Mouse (Mus musculus): ENCODE data around the gene Tm9sf2. TPM values are rescaled to one million over a fixed set of nuclear protein-coding genes. Genes with fewer than 3 reads are reported as not detected.
A peak's percentile ranks its signal among the peaks of the same experiment; 100 is the strongest.

Gene Tm9sf2
- polyA plus RNA-seq, 1 experiment, result 163 TPM

DNA sequence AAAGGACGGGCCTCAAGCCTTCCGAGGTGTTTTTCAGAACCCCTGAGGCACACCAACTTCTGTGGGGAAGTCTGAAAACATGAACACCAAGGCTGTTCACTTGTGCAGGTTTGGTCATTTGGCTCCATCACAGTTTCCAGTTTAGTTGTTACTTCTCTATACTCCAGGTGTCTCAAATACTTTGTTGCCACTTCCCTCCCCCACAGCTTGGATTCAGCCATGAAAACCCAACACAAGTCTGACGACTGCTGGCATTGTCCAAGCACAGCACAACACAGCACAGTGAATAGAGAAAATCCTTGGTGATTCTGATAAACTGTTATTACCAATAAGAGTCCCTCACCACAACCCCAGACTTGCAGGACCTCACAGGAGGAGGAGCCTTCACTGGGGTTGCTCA is 29.8 kb upstream of the Tm9sf2 start:
- no peak overlapping the region for H3K27ac ChIP-seq (ENCODE audit: control insufficient read depth, insufficient read depth, low read depth, low read length)
- peaks cover 6% of the 10 kb centered on the region for H3K4me1 ChIP-seq (ENCODE audit: control insufficient read depth, insufficient read depth, low read length)
- no peak for TF ChIP-seq CTCF (IDR thresholded peaks at IDR 0.05; ENCODE audit: control insufficient read depth, insufficient read depth, insufficient replicate concordance, low read depth, low read length)
- no peak overlapping the region for H3K4me3 ChIP-seq (ENCODE audit: control insufficient read depth, low read depth, low read length)
- no peaks in the 10 kb centered on the region for H3K36me3 ChIP-seq (ENCODE audit: control insufficient read depth, insufficient read depth, low read length)
- H3K27me3 ChIP-seq (ENCODE audit: control insufficient read depth, insufficient read depth, low read length), result no peaks in the 10 kb centered on the region

- no peak overlapping the region; the same call in 1 of the 2 replicates for H3K4me3 ChIP-seq (ENCODE audit: control insufficient read depth, low read depth, low read length)
- no peak overlapping the region for H3K27ac ChIP-seq (ENCODE audit: control insufficient read depth, insufficient read depth, low read depth, low read length)
- peaks cover 4% of the 10 kb centered on the region for H3K4me1 ChIP-seq (ENCODE audit: control insufficient read depth, insufficient read depth, low read length)
- H3K36me3 ChIP-seq (ENCODE audit: control insufficient read depth, insufficient read depth, low read length), result no peaks in the 10 kb centered on the region
- no peaks in the 10 kb centered on the region for H3K27me3 ChIP-seq (ENCODE audit: control insufficient read depth, insufficient read depth, low read length)
- TF ChIP-seq CTCF (IDR thresholded peaks at IDR 0.05; ENCODE audit: control insufficient read depth, insufficient read depth, insufficient replicate concordance, low read depth, low read length) (peak; percentile 38; the same call in 1 of the 2 replicates), POLR2A (IDR thresholded peaks at IDR 0.05; ENCODE audit: control insufficient read depth, low read depth, low read length) (no peak)
Observed at GRCm38 (mm10) chr14:122079428-122079827, 27.4 kb upstream of the Tm9sf2 start.

DNA sequence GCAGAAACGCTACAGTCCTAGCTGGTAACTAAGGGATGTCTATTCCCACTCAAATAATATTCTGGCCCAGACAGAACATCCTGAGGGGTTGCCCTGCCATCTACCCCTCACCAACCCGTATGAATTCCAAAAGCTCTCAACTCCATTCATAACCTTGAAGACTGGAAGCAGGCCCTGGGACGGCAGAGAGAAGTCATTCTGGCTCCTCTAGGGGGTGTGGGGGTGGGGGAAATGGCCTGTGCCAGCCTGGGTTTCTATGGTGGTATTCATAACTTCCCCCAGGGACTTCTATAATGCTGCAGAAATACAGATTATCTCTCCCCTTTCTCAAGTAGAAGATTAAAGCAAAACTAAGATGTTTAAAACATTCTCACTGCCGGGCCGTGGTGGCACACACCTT is 26.9 kb upstream of the Tm9sf2 start:
- no peak overlapping the region for H3K27ac ChIP-seq (ENCODE audit: control insufficient read depth, insufficient read depth, low read depth, low read length)
- H3K4me1 ChIP-seq (ENCODE audit: control insufficient read depth, insufficient read depth, low read length), result peaks cover 2% of the 10 kb centered on the region; the same call in 1 of the 2 replicates
- H3K36me3 ChIP-seq (ENCODE audit: control insufficient read depth, insufficient read depth, low read length), result no peaks in the 10 kb centered on the region
- H3K4me3 ChIP-seq (ENCODE audit: control insufficient read depth, low read depth, low read length), result no peak overlapping the region
- H3K27me3 ChIP-seq (ENCODE audit: control insufficient read depth, insufficient read depth, low read length), result no peaks in the 10 kb centered on the region
- TF ChIP-seq CTCF (IDR thresholded peaks at IDR 0.05; ENCODE audit: control insufficient read depth, insufficient read depth, insufficient replicate concordance, low read depth, low read length) (no peak), POLR2A (IDR thresholded peaks at IDR 0.05; ENCODE audit: control insufficient read depth, low read depth, low read length) (no peak)

DNA sequence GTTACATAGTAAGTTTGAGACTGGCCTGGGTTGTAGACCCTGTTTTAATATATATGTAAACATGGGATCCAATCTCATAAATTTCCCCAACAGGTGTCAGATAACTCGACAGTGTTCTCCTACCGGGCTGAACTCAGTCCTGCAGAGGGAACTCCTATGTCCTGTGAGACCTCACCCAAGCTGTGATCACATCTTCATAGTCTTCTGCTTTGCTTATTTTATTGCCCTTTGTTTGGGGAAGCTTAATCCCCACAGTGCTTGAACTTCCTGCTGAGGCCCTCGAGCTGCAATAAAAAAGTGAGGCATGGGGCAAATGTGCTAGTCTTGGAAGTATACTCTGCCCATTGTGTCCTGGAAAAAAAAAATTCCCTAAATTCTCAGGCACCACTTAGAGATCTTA is 25.5 kb upstream of the Tm9sf2 start:
- Histone ChIP-seq H3K27ac (ENCODE audit: control insufficient read depth, insufficient read depth, low read depth, low read length) (no peak overlapping the region), H3K36me3 (ENCODE audit: control insufficient read depth, insufficient read depth, low read length) (no peaks in the 10 kb centered on the region), H3K27me3 (ENCODE audit: control insufficient read depth, insufficient read depth, low read length) (no peaks in the 10 kb centered on the region), H3K4me1 (ENCODE audit: control insufficient read depth, insufficient read depth, low read length) (no peaks in the 10 kb centered on the region), H3K4me3 (ENCODE audit: control insufficient read depth, low read depth, low read length) (no peak overlapping the region)
- TF ChIP-seq POLR2A (IDR thresholded peaks at IDR 0.05; ENCODE audit: control insufficient read depth, low read depth, low read length), result no peak
- TF ChIP-seq CTCF (IDR thresholded peaks at IDR 0.05; ENCODE audit: control insufficient read depth, insufficient read depth, insufficient replicate concordance, low read depth, low read length), result no peak

- no peak for TF ChIP-seq CTCF (IDR thresholded peaks at IDR 0.05; ENCODE audit: control insufficient read depth, insufficient read depth, insufficient replicate concordance, low read depth, low read length)
- no peak for TF ChIP-seq POLR2A (IDR thresholded peaks at IDR 0.05; ENCODE audit: control insufficient read depth, low read depth, low read length)
- Histone ChIP-seq H3K4me3 (ENCODE audit: control insufficient read depth, low read depth, low read length) (no peak overlapping the region), H3K36me3 (ENCODE audit: control insufficient read depth, insufficient read depth, low read length) (no peaks in the 10 kb centered on the region), H3K4me1 (ENCODE audit: control insufficient read depth, insufficient read depth, low read length) (no peaks in the 10 kb centered on the region), H3K27ac (ENCODE audit: control insufficient read depth, insufficient read depth, low read depth, low read length) (no peak overlapping the region), H3K27me3 (ENCODE audit: control insufficient read depth, insufficient read depth, low read length) (no peaks in the 10 kb centered on the region)
Observed at GRCm38 (mm10) chr14:122083499-122083898, 23.3 kb upstream of the Tm9sf2 start.

DNA sequence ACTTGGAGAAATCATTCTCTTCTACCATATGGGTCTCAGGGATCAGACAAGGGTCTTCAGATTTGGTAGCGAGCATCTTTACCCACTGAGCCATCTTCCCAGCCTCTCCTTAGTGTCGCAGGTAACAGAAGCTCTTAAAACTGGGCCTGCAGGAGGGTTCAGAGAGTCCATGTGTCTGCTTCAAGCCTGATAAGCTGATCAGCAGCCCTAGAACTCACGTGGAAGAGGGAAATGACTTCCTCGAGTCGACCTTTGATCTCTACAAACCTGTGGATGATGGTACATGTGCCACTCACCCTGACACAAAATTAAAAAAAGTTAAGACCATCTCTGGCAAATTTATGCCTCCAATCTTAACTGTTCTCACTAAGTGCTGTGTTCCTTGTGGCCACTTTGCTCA is 18.9 kb upstream of the Tm9sf2 start:
- Histone ChIP-seq H3K27me3 (ENCODE audit: control insufficient read depth, insufficient read depth, low read length) (no peaks in the 10 kb centered on the region), H3K4me3 (ENCODE audit: control insufficient read depth, low read depth, low read length) (no peak overlapping the region), H3K4me1 (ENCODE audit: control insufficient read depth, insufficient read depth, low read length) (no peaks in the 10 kb centered on the region), H3K27ac (ENCODE audit: control insufficient read depth, insufficient read depth, low read depth, low read length) (no peak overlapping the region), H3K36me3 (ENCODE audit: control insufficient read depth, insufficient read depth, low read length) (no peaks in the 10 kb centered on the region)
- no peak for TF ChIP-seq POLR2A (IDR thresholded peaks at IDR 0.05; ENCODE audit: control insufficient read depth, low read depth, low read length)
- TF ChIP-seq CTCF (IDR thresholded peaks at IDR 0.05; ENCODE audit: control insufficient read depth, insufficient read depth, insufficient replicate concordance, low read depth, low read length), result no peak

DNA sequence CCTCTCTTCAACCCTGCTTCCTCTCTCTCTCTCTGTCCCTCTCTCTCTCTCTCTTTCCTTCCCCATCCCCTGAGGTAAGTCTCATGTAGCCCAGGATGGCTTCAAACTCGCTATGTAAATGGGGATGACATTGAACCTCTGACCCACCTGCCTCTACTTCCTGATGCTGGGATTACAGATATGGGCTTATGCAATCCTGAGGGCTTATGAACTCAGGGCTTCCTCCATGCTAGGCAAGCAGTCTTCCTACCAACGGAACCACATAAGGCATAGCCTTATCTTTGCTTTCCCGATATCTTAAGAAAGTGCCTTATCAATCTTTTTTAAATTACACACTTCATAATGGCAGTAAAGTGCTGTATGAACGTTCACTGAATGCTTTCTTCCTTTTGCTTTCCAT is 14.5 kb upstream of the Tm9sf2 start:
- Histone ChIP-seq H3K36me3 (ENCODE audit: control insufficient read depth, insufficient read depth, low read length) (no peaks in the 10 kb centered on the region), H3K4me1 (ENCODE audit: control insufficient read depth, insufficient read depth, low read length) (no peaks in the 10 kb centered on the region), H3K4me3 (ENCODE audit: control insufficient read depth, low read depth, low read length) (no peak overlapping the region), H3K27me3 (ENCODE audit: control insufficient read depth, insufficient read depth, low read length) (no peaks in the 10 kb centered on the region), H3K27ac (ENCODE audit: control insufficient read depth, insufficient read depth, low read depth, low read length) (no peak overlapping the region)
- no peak for TF ChIP-seq CTCF (IDR thresholded peaks at IDR 0.05; ENCODE audit: control insufficient read depth, insufficient read depth, insufficient replicate concordance, low read depth, low read length)
- TF ChIP-seq POLR2A (IDR thresholded peaks at IDR 0.05; ENCODE audit: control insufficient read depth, low read depth, low read length), result no peak

GRCm38 (mm10) chr14:122096331-122096730 is 10.5 kb upstream of the Tm9sf2 start:
- Histone ChIP-seq H3K27ac (ENCODE audit: control insufficient read depth, insufficient read depth, low read depth, low read length) (no peak overlapping the region), H3K27me3 (ENCODE audit: control insufficient read depth, insufficient read depth, low read length) (no peaks in the 10 kb centered on the region), H3K4me3 (ENCODE audit: control insufficient read depth, low read depth, low read length) (no peak overlapping the region), H3K4me1 (ENCODE audit: control insufficient read depth, insufficient read depth, low read length) (no peaks in the 10 kb centered on the region), H3K36me3 (ENCODE audit: control insufficient read depth, insufficient read depth, low read length) (no peaks in the 10 kb centered on the region)
- TF ChIP-seq POLR2A (IDR thresholded peaks at IDR 0.05; ENCODE audit: control insufficient read depth, low read depth, low read length) (no peak), CTCF (IDR thresholded peaks at IDR 0.05; ENCODE audit: control insufficient read depth, insufficient read depth, insufficient replicate concordance, low read depth, low read length) (no peak)

Data from testis, adult 2 months (tissue).